Mouse (Mus musculus): ENCODE measurements around the gene Ctla4.

Ctla4 gene

GRCm38 (mm10) chr1:60866043-60866442 lies 20.8 kb upstream of the Ctla4 start:
- no peak for DNase-seq (ENCODE audit: low read depth)

- no peak for DNase-seq (ENCODE audit: low read depth)
Measured at GRCm38 (mm10) chr1:60868333-60869277, 18.2 kb upstream of the Ctla4 start.

- no peak for DNase-seq (ENCODE audit: low read depth)
Measured at GRCm38 (mm10) chr1:60875267-60875666, 11.5 kb upstream of the Ctla4 start.

- no peak for DNase-seq (ENCODE audit: low read depth)
Measured at GRCm38 (mm10) chr1:60880116-60880867, 6.5 kb upstream of the Ctla4 start.

GRCm38 (mm10) chr1:60882792-60883191 lies 4.0 kb upstream of the Ctla4 start:
- DNase-seq (ENCODE audit: low read depth), result no peak

- no peak for DNase-seq (ENCODE audit: low read depth)
Measured at GRCm38 (mm10) chr1:60883279-60883678, 3.5 kb upstream of the Ctla4 start.

- no peak for DNase-seq (ENCODE audit: low read depth)
Measured at GRCm38 (mm10) chr1:60884611-60885010, 2.2 kb upstream of the Ctla4 start.

- no peak for DNase-seq (ENCODE audit: low read depth)
Measured at GRCm38 (mm10) chr1:60898127-60898932, 11.5 kb downstream of the Ctla4 start.

GRCm38 (mm10) chr1:60898933-60899210 lies 12.1 kb downstream of the Ctla4 start:
- no peak for DNase-seq (ENCODE audit: low read depth)

- DNase-seq (ENCODE audit: low read depth), result no peak
Measured at GRCm38 (mm10) chr1:60899244-60899643, 12.4 kb downstream of the Ctla4 start.

- DNase-seq (ENCODE audit: low read depth), result no peak
Measured at GRCm38 (mm10) chr1:60902547-60902946, 15.7 kb downstream of the Ctla4 start.

- DNase-seq (ENCODE audit: low read depth), result no peak
Measured at GRCm38 (mm10) chr1:60903126-60903525, 16.3 kb downstream of the Ctla4 start.

- no peak for DNase-seq (ENCODE audit: low read depth)
Measured at GRCm38 (mm10) chr1:60904456-60904978, 17.7 kb downstream of the Ctla4 start.

- DNase-seq (ENCODE audit: low read depth), result no peak
Measured at GRCm38 (mm10) chr1:60907466-60907865, 20.7 kb downstream of the Ctla4 start.

GRCm38 (mm10) chr1:60908751-60909161 lies 22.0 kb downstream of the Ctla4 start:
- no peak for DNase-seq (ENCODE audit: low read depth)

GRCm38 (mm10) chr1:60909746-60910145 lies 22.9 kb downstream of the Ctla4 start:
- no peak for DNase-seq (ENCODE audit: low read depth)

GRCm38 (mm10) chr1:60910796-60911195 lies 24.0 kb downstream of the Ctla4 start:
- DNase-seq (ENCODE audit: low read depth), result no peak

- DNase-seq (ENCODE audit: low read depth), result no peak
Measured at GRCm38 (mm10) chr1:60911631-60912030, 24.8 kb downstream of the Ctla4 start.

- DNase-seq (ENCODE audit: low read depth), result no peak
Measured at GRCm38 (mm10) chr1:60913305-60913704, 26.5 kb downstream of the Ctla4 start.

- DNase-seq (ENCODE audit: low read depth), result peak; percentile 37
Measured at GRCm38 (mm10) chr1:60916281-60916781, 29.5 kb downstream of the Ctla4 start.

- DNase-seq (ENCODE audit: low read depth), result no peak
Measured at GRCm38 (mm10) chr1:60920493-60921355, 33.9 kb downstream of the Ctla4 start.

Measured in c-Kit-positive CD71-negative TER-119-negative erythroid progenitor cells, embryonic 14.5 days (primary cell).